Mouse (Mus musculus) ES-E14 (cell line): ENCODE measurements around the gene Wbp2.

Source experiments
- HCFC1 ChIP-seq: IDR thresholded peaks from 2 replicates; pipeline ENCODE4 v1.6.1; 2012; ENCODE audit warnings: low read length, inconsistent platforms, borderline replicate concordance; ENCODE audit not compliant: insufficient read depth
- ZC3H11A ChIP-seq: IDR thresholded peaks from 2 replicates; pipeline ENCODE4 v1.6.1; 2012; ENCODE audit warnings: low read depth, mild to moderate bottlenecking, inconsistent platforms, low read length, borderline replicate concordance
- ZNF384 ChIP-seq: IDR thresholded peaks from 2 replicates; pipeline ENCODE4 v1.6.1; 2012; ENCODE audit warnings: low read depth, low read length, inconsistent platforms

- TF ChIP-seq HCFC1 (no peak), ZC3H11A (no peak), ZNF384 (no peak)
Measured at GRCm38 (mm10) chr11:116077446-116078204, 9.2 kb downstream of the Wbp2 start, which contains the start of gene Unc13d.
